Comparison of ENCODE assay signal across 1 mouse cellular context in the genomic region with DNA sequence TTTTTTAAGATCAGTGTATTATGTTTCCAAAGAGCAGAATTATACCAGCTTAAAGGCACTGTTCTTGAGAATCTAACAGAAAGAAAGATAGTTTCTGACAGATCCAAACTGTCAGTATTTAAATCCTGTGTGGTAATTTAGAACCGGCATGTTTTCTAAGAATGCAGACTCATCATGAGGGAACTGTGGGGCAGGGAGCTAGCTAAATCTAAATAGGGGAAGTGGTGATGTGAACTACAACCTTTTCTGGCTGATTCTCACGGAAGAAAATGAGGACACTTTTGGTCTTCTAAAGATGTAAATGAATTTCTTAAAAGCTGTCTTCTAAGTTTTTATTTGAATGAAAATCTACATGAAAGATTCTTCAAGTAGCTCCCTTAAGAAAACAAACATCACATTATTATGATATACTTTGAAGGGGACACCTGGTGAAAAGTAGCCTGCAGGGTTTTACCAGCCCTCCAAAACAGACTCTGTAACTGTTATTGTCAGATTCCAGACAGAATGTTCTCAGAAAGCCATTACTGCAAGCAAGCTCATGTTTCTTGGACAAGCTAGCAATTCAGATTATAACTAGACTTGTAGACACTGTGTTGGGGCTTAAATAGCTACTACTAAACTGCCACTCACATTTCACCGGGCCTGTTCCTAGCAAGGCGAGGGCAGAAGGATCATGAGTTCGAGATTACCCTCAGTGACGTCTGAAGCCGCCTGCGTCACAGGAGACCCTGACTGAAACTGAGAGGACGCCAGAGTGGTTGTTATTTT.
TF ChIP-seq lines count a peak whose summit lies in the region.

No protein-coding gene starts in this region.

TF ChIP-seq in CH12.LX, 34 proteins besides CTCF, POLR2A, EP300 and RAD21 (continued from another document):
- TF ChIP-seq SIN3A (IDR thresholded peaks at IDR 0.05; ENCODE audit: low read length) (peak; percentile 65; the same call in 1 of the 2 replicates), RCOR1 (conservative IDR thresholded peaks at IDR 0.05; ENCODE audit: low read depth, low read length) (no peak), TCF12 (IDR thresholded peaks at IDR 0.05; ENCODE audit: low read depth, low read length) (no peak; the same call in 1 of the 2 replicates), ELF1 (IDR thresholded peaks at IDR 0.05; ENCODE audit: low read depth, low read length) (peak; percentile 42), ZNF384 (IDR thresholded peaks at IDR 0.05; ENCODE audit: low read depth, low read length) (no peak; the same call in 1 of the 2 replicates), HCFC1 (IDR thresholded peaks at IDR 0.05; ENCODE audit: low read depth, low read length) (no peak)
TF ChIP-seq in CH12.LX: peak in this region for 10.
